Mouse (Mus musculus): Measurements from ENCODE around the gene Srp54c. TPM values are rescaled to one million over a fixed set of nuclear protein-coding genes. Genes with fewer than 3 reads are reported as not detected.

The Srp54c gene
- polyA plus RNA-seq, 1 experiment from 2014 or later: 73.4 TPM

GRCm38 (mm10) chr12:55306371-55306770 is 76.4 kb downstream of the Srp54c start:
- H3K9ac ChIP-seq (ENCODE audit: low read length): no peak overlapping the region
- 95% methylated on average over 4 of the region's 4 CpGs for WGBS
- H3K4me3 ChIP-seq (ENCODE audit: low read depth, low read length): no peak overlapping the region
- no peak overlapping the region for H3K27ac ChIP-seq (ENCODE audit: low read depth, low read length)
- no peaks in the 10 kb centered on the region for H3K27me3 ChIP-seq (ENCODE audit: control insufficient read depth, insufficient read depth, low read length)
- H3K36me3 ChIP-seq (ENCODE audit: control insufficient read depth, insufficient read depth, low read length): no peaks in the 10 kb centered on the region
- no peak for ATAC-seq (ENCODE audit: low FRiP score)
- peaks cover 6% of the 10 kb centered on the region for H3K4me1 ChIP-seq (ENCODE audit: control insufficient read depth, insufficient read depth, low read length)
- no peak overlapping the region for H3K4me2 ChIP-seq
- DNase-seq (ENCODE audit: low spot score, missing footprints): peak; percentile 28
- H3K9me3 ChIP-seq (ENCODE audit: control insufficient read depth, low read length): no peaks in the 10 kb centered on the region

- no peaks in the 10 kb centered on the region for H3K4me1 ChIP-seq (ENCODE audit: control insufficient read depth, insufficient read depth, low read length)
- H3K9me3 ChIP-seq (ENCODE audit: control insufficient read depth, low read length): no peaks in the 10 kb centered on the region
- no peak overlapping the region for H3K27ac ChIP-seq (ENCODE audit: low read depth, low read length)
- no peaks in the 10 kb centered on the region for H3K36me3 ChIP-seq (ENCODE audit: control insufficient read depth, insufficient read depth, low read length)
- H3K27me3 ChIP-seq (ENCODE audit: control insufficient read depth, insufficient read depth, low read length): no peaks in the 10 kb centered on the region
- H3K9ac ChIP-seq (ENCODE audit: low read length): no peak overlapping the region
- no peak overlapping the region for H3K4me2 ChIP-seq
- DNase-seq (ENCODE audit: low spot score, missing footprints): peak; percentile 72
- H3K4me3 ChIP-seq (ENCODE audit: low read depth, low read length): no peak overlapping the region
- ATAC-seq (ENCODE audit: low FRiP score): no peak
- WGBS: 81% methylated on average over 6 of the region's 6 CpGs
These were observed 77.6 kb downstream of the Srp54c start for GRCm38 (mm10) chr12:55307566-55307965.

- Histone ChIP-seq H3K36me3 (ENCODE audit: control insufficient read depth, insufficient read depth, low read length) (no peaks in the 10 kb centered on the region), H3K4me2 (no peak overlapping the region), H3K9ac (ENCODE audit: low read length) (no peak overlapping the region), H3K9me3 (ENCODE audit: control insufficient read depth, low read length) (no peaks in the 10 kb centered on the region), H3K4me1 (ENCODE audit: control insufficient read depth, insufficient read depth, low read length) (no peaks in the 10 kb centered on the region), H3K4me3 (ENCODE audit: low read depth, low read length) (no peak overlapping the region), H3K27me3 (ENCODE audit: control insufficient read depth, insufficient read depth, low read length) (no peaks in the 10 kb centered on the region), H3K27ac (ENCODE audit: low read depth, low read length) (no peak overlapping the region)
- WGBS: 91% methylated on average over 9 of the region's 9 CpGs
- DNase-seq (ENCODE audit: low spot score, missing footprints) (no peak), ATAC-seq (ENCODE audit: low FRiP score) (no peak)
These were observed 78.8 kb downstream of the Srp54c start for GRCm38 (mm10) chr12:55308731-55309130.

- ATAC-seq (ENCODE audit: low FRiP score): no peak
- no peak for DNase-seq (ENCODE audit: low spot score, missing footprints)
- Histone ChIP-seq H3K27me3 (ENCODE audit: control insufficient read depth, insufficient read depth, low read length) (no peaks in the 10 kb centered on the region), H3K27ac (ENCODE audit: low read depth, low read length) (no peak overlapping the region), H3K4me1 (ENCODE audit: control insufficient read depth, insufficient read depth, low read length) (no peaks in the 10 kb centered on the region), H3K9me3 (ENCODE audit: control insufficient read depth, low read length) (no peaks in the 10 kb centered on the region), H3K4me3 (ENCODE audit: low read depth, low read length) (no peak overlapping the region), H3K36me3 (ENCODE audit: control insufficient read depth, insufficient read depth, low read length) (no peaks in the 10 kb centered on the region), H3K4me2 (no peak overlapping the region), H3K9ac (ENCODE audit: low read length) (no peak overlapping the region)
- 68% methylated on average over 8 of the region's 8 CpGs for WGBS
These were observed 79.5 kb downstream of the Srp54c start for GRCm38 (mm10) chr12:55309501-55309900.

- Histone ChIP-seq H3K4me3 (ENCODE audit: low read depth, low read length) (no peak overlapping the region), H3K27me3 (ENCODE audit: control insufficient read depth, insufficient read depth, low read length) (no peaks in the 10 kb centered on the region), H3K4me2 (no peak overlapping the region), H3K27ac (ENCODE audit: low read depth, low read length) (no peak overlapping the region), H3K4me1 (ENCODE audit: control insufficient read depth, insufficient read depth, low read length) (no peaks in the 10 kb centered on the region), H3K9ac (ENCODE audit: low read length) (no peak overlapping the region), H3K9me3 (ENCODE audit: control insufficient read depth, low read length) (no peaks in the 10 kb centered on the region), H3K36me3 (ENCODE audit: control insufficient read depth, insufficient read depth, low read length) (no peaks in the 10 kb centered on the region)
- 88% methylated on average over 7 of the region's 7 CpGs for WGBS
- ATAC-seq (ENCODE audit: low FRiP score) (no peak), DNase-seq (ENCODE audit: low spot score, missing footprints) (no peak)
These were observed 81.9 kb downstream of the Srp54c start for GRCm38 (mm10) chr12:55311841-55312240.

Other genes with a start within 250 kb of the Srp54c start
- gene Gm20403, start 243.6 kb upstream of the Srp54c start, polyA plus RNA-seq (2014; fragmentation: Nextera tagmentation; extraction: Ambion mirVana): not detected in 2 replicates
- gene Baz1a, start 215.8 kb upstream of the Srp54c start, polyA plus RNA-seq (2014; fragmentation: Nextera tagmentation; extraction: Ambion mirVana): 34.3 and 37.7 TPM in 2 replicates
- gene 2700097O09Rik, start 150.1 kb upstream of the Srp54c start, polyA plus RNA-seq (2014; fragmentation: Nextera tagmentation; extraction: Ambion mirVana): 33.2 and 36.2 TPM in 2 replicates
- 176 and 184 TPM in 2 replicates for gene Srp54a, start 149.9 kb upstream of the Srp54c start, polyA plus RNA-seq (2014; fragmentation: Nextera tagmentation; extraction: Ambion mirVana)
- gene Fam177a, start 105.7 kb upstream of the Srp54c start, polyA plus RNA-seq (2014; fragmentation: Nextera tagmentation; extraction: Ambion mirVana): 13.6 and 16.0 TPM in 2 replicates
- gene Srp54b, start 75.1 kb upstream of the Srp54c start, polyA plus RNA-seq (2014; fragmentation: Nextera tagmentation; extraction: Ambion mirVana): 56.3 and 60.0 TPM in 2 replicates
- gene 1700047I17Rik2, start 30.6 kb upstream of the Srp54c start, polyA plus RNA-seq (2014; fragmentation: Nextera tagmentation; extraction: Ambion mirVana): not detected in 2 replicates
- gene 1110008L16Rik, start 69.4 kb downstream of the Srp54c start, polyA plus RNA-seq (2014; fragmentation: Nextera tagmentation; extraction: Ambion mirVana): 17.1 and 17.9 TPM in 2 replicates
- gene Ppp2r3c, start 72.8 kb downstream of the Srp54c start, polyA plus RNA-seq (2014; fragmentation: Nextera tagmentation; extraction: Ambion mirVana): 33.4 and 37.4 TPM in 2 replicates
- gene Psma6, start 154.1 kb downstream of the Srp54c start, polyA plus RNA-seq (2014; fragmentation: Nextera tagmentation; extraction: Ambion mirVana): 506 and 513 TPM in 2 replicates